Mouse (Mus musculus) forebrain, embryonic 11.5 days (tissue): ENCODE measurements around the gene Rcsd1. TPM values are rescaled to one million over a fixed set of nuclear protein-coding genes. Genes with fewer than 3 reads are reported as not detected.

ENCODE experiments used
- ATAC-seq: fragments of 200-750 bp; cut with Nextera tagmentation; replicated peaks from 2 replicates; pipeline ENCODE4 v1.8.0; 2017; ENCODE audit warnings: moderate TSS enrichment; ENCODE audit not compliant: low FRiP score
- DNase-seq: peaks from one replicate; pipeline ENCODE4 v3.0.0-alpha.2; 2017; ENCODE audit warnings: low spot score
- H3K27ac ChIP-seq: fragments of 300-500 bp; sonication (generic); 2 replicates; pipeline ENCODE4 v1.5.1; 2014; ENCODE audit warnings: low read depth, low read length
- H3K27me3 ChIP-seq: fragments of 300-500 bp; sonication (generic); 2 replicates; pipeline ENCODE4 v1.6.1; 2014; ENCODE audit warnings: mild to moderate bottlenecking, low read length, mixed read lengths; ENCODE audit not compliant: control insufficient read depth, insufficient read depth
- H3K36me3 ChIP-seq: fragments of 300-500 bp; sonication (generic); 2 replicates; pipeline ENCODE4 v1.6.1; 2014; ENCODE audit warnings: mild to moderate bottlenecking, low read length, moderate library complexity, mixed read lengths; ENCODE audit not compliant: control insufficient read depth, insufficient read depth
- H3K4me1 ChIP-seq: fragments of 300-500 bp; sonication (generic); replicated peaks from 2 replicates; pipeline ENCODE4 v1.6.1; 2014; ENCODE audit warnings: low read length, mixed read lengths; ENCODE audit not compliant: control insufficient read depth, insufficient read depth
- H3K4me2 ChIP-seq: fragments of 300-500 bp; sonication (generic); 2 replicates; pipeline ENCODE4 v1.6.1; 2014; ENCODE audit warnings: low read depth, mild to moderate bottlenecking, low read length, moderate library complexity, mixed read lengths; ENCODE audit not compliant: severe bottlenecking
- H3K4me3 ChIP-seq: fragments of 300-500 bp; sonication (generic); 2 replicates; pipeline ENCODE4 v1.5.1; 2014; ENCODE audit warnings: low read depth, low read length
- H3K9ac ChIP-seq: fragments of 300-500 bp; sonication (generic); 2 replicates; pipeline ENCODE4 v1.6.1; 2014; ENCODE audit warnings: low read length
- H3K9me3 ChIP-seq: fragments of 300-500 bp; sonication (generic); 2 replicates; pipeline ENCODE4 v1.6.1; 2016; ENCODE audit warnings: low read length, mixed read lengths; ENCODE audit not compliant: control insufficient read depth
- WGBS: fragments of 180-500 bp; shearing (Covaris S2); extraction: QIAGEN DNeasy Blood & Tissue Kit; methylation state at CpG from one replicate; pipeline ENCODE4 v1.1.7; 2014; 5-methylcytosine and 5-hydroxymethylcytosine counted together
- polyA plus RNA-seq: library from polyadenylated mRNA; unstranded; fragments of >200 nt; fragmentation: Nextera tagmentation; extraction: Ambion mirVana; gene quantifications from 2 replicates; pipeline ENCODE4 v1.2.1, GENCODE M21; 2014

Rcsd1 gene
- polyA plus RNA-seq, 1 experiment from 2014 or later = 7.2 TPM

- Histone ChIP-seq H3K4me1 (no peaks in the 10 kb centered on the region; the same call in 1 of the 2 replicates), H3K27me3 (no peaks in the 10 kb centered on the region), H3K4me3 (no peak overlapping the region), H3K9me3 (no peaks in the 10 kb centered on the region), H3K36me3 (no peaks in the 10 kb centered on the region; the same call in 1 of the 2 replicates), H3K9ac (no peak overlapping the region), H3K27ac (no peak overlapping the region), H3K4me2 (no peak overlapping the region)
- 90% methylated on average over 5 of the region's 5 CpGs for WGBS
- no peak for DNase-seq
- no peak for ATAC-seq
Measured at GRCm38 (mm10) chr1:165625058-165625457, 84.5 kb downstream of the Rcsd1 start.

- ATAC-seq = 0 out of 2 replicates have a peak, but pooled peaks have one; percentile 40
- WGBS = 53% methylated on average over 9 of the region's 9 CpGs
- Histone ChIP-seq H3K4me3 (no peak overlapping the region), H3K36me3 (peaks cover 5% of the 10 kb centered on the region; the same call in 1 of the 2 replicates), H3K9me3 (peaks cover 2% of the 10 kb centered on the region; the same call in 1 of the 2 replicates), H3K27ac (peak overlapping the region; percentile 31; the same call in 1 of the 2 replicates), H3K4me2 (no peak overlapping the region), H3K9ac (no peak overlapping the region), H3K4me1 (0 out of 2 replicates have a peak, but pooled peaks cover 4% of the 10 kb centered on the region), H3K27me3 (no peaks in the 10 kb centered on the region)
- DNase-seq = no peak
Measured at GRCm38 (mm10) chr1:165618201-165618624, 91.3 kb downstream of the Rcsd1 start.

- ATAC-seq = peak; percentile 41; the same call in 1 of the 2 replicates
- Histone ChIP-seq H3K27me3 (no peaks in the 10 kb centered on the region), H3K4me2 (no peak overlapping the region), H3K4me3 (no peak overlapping the region), H3K9ac (no peak overlapping the region), H3K27ac (no peak overlapping the region), H3K36me3 (peaks cover 5% of the 10 kb centered on the region; the same call in 1 of the 2 replicates), H3K9me3 (peaks cover 2% of the 10 kb centered on the region; the same call in 1 of the 2 replicates), H3K4me1 (0 out of 2 replicates have a peak, but pooled peaks cover 4% of the 10 kb centered on the region)
- DNase-seq = no peak
- 14% methylated on average over 15 of the region's 15 CpGs for WGBS
Measured at GRCm38 (mm10) chr1:165617166-165617891, 92.2 kb downstream of the Rcsd1 start.

DNA sequence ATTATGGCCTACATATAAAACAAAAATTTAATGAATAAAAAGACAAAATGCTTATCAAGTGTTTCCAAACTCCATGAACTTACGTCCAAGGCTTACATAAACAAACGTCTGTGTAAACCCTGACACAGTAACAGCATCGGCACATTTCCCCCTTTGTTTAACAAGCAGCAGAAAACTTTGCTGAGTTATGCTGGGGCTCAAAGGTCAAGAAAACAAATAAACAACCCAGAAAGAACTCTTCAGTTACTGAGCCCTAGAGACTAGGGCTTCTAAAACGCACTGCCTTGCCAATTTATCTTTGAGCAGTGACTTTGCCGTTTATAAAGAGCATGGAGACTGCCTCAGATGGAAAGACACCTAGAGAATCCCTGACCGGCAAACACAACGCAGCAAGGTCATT lies 92.9 kb downstream of the Rcsd1 start:
- Histone ChIP-seq H3K9ac (no peak overlapping the region), H3K9me3 (peaks cover 2% of the 10 kb centered on the region; the same call in 1 of the 2 replicates), H3K4me1 (0 out of 2 replicates have a peak, but pooled peaks cover 4% of the 10 kb centered on the region), H3K36me3 (peaks cover 5% of the 10 kb centered on the region; the same call in 1 of the 2 replicates), H3K4me2 (no peak overlapping the region), H3K27me3 (no peaks in the 10 kb centered on the region), H3K27ac (no peak overlapping the region), H3K4me3 (no peak overlapping the region)
- no peak for ATAC-seq
- WGBS = 64% methylated on average over 7 of the region's 7 CpGs
- DNase-seq = no peak

- H3K4me1 ChIP-seq = peaks cover 15% of the 10 kb centered on the region; the same call in 1 of the 2 replicates
Measured at GRCm38 (mm10) chr1:165614793-165615192, 94.8 kb downstream of the Rcsd1 start.

GRCm38 (mm10) chr1:165613926-165614325 lies 95.6 kb downstream of the Rcsd1 start:
- ATAC-seq = no peak
- Histone ChIP-seq H3K27me3 (no peaks in the 10 kb centered on the region), H3K4me2 (no peak overlapping the region), H3K9ac (no peak overlapping the region), H3K9me3 (peaks cover 2% of the 10 kb centered on the region; the same call in 1 of the 2 replicates), H3K27ac (no peak overlapping the region), H3K36me3 (peaks cover 5% of the 10 kb centered on the region; the same call in 1 of the 2 replicates), H3K4me1 (peaks cover 15% of the 10 kb centered on the region; the same call in 1 of the 2 replicates), H3K4me3 (no peak overlapping the region)
- 82% methylated on average over 4 of the region's 4 CpGs for WGBS
- no peak for DNase-seq

More at GRCm38 (mm10) chr1:165614793-165615192, 94.8 kb downstream of the Rcsd1 start:
- H3K36me3 ChIP-seq = peaks cover 5% of the 10 kb centered on the region; the same call in 1 of the 2 replicates
- peaks cover 2% of the 10 kb centered on the region; the same call in 1 of the 2 replicates for H3K9me3 ChIP-seq
- H3K27me3 ChIP-seq = no peaks in the 10 kb centered on the region
- H3K4me2 ChIP-seq = no peak overlapping the region
- WGBS = 95% methylated on average over 3 of the region's 3 CpGs
- DNase-seq = no peak
- H3K9ac ChIP-seq = no peak overlapping the region
- no peak for ATAC-seq
- no peak overlapping the region for H3K4me3 ChIP-seq
- no peak overlapping the region for H3K27ac ChIP-seq

- peaks cover 5% of the 10 kb centered on the region; the same call in 1 of the 2 replicates for H3K36me3 ChIP-seq
- no peak overlapping the region for H3K4me2 ChIP-seq
- ATAC-seq (no peak), DNase-seq (no peak)
- H3K9me3 ChIP-seq = peaks cover 2% of the 10 kb centered on the region; the same call in 1 of the 2 replicates
- H3K4me3 ChIP-seq = no peak overlapping the region
- H3K4me1 ChIP-seq = peaks cover 11% of the 10 kb centered on the region; the same call in 1 of the 2 replicates
- no peaks in the 10 kb centered on the region for H3K27me3 ChIP-seq
- 79% methylated on average over 5 of the region's 5 CpGs for WGBS
- no peak overlapping the region for H3K27ac ChIP-seq
- H3K9ac ChIP-seq = no peak overlapping the region
Measured at GRCm38 (mm10) chr1:165612714-165613113, 96.8 kb downstream of the Rcsd1 start.

- H3K9me3 ChIP-seq = no peaks in the 10 kb centered on the region; the same call in 1 of the 2 replicates
- H3K4me2 ChIP-seq = no peak overlapping the region
- H3K4me3 ChIP-seq = no peak overlapping the region
- peak overlapping the region; percentile 24 for H3K9ac ChIP-seq
- peak overlapping the region; percentile 68 for H3K27ac ChIP-seq
- no peaks in the 10 kb centered on the region for H3K27me3 ChIP-seq
- peaks cover 11% of the 10 kb centered on the region; the same call in 1 of the 2 replicates for H3K4me1 ChIP-seq
- 9% methylated on average over 9 of the region's 9 CpGs for WGBS
- peak; percentile 69 for ATAC-seq
- peaks cover 5% of the 10 kb centered on the region; the same call in 1 of the 2 replicates for H3K36me3 ChIP-seq
- no peak for DNase-seq
Measured at GRCm38 (mm10) chr1:165610321-165610999, 99.1 kb downstream of the Rcsd1 start.
